Comparison of ENCODE assay signal across 9 mouse cellular contexts in the genomic region with DNA sequence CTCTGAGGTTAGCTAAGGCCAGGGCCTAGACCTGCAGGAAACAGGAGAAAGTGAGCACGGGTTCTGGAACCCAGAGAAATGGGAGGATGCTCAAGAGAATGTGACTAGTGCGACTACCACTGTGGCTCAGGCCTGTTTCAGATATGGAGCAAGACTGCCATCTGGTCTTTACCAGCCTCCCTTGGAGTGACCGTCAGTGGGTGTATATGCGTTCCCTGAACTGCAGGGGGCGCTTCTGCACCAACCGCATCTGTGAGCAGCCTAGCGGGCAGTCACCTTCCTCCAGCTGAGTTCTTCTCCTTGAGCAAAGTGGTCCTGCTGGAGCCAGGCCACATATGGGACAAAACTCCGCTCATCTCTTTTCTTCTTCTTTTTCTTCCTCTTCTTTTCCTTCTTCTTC. TPM values are rescaled to one million over a fixed set of nuclear protein-coding genes. Genes with fewer than 3 reads are reported as not detected.
DNase-seq lines count a peak whose midpoint lies in the region; ATAC-seq lines count a peak whose summit lies in the region.
"Had no signal": no experiment of that assay in that cellular context is flagged by ENCODE, and none has a peak within 500 bp of the region (broad histone marks: within the 10 kb centered on the region; RNA-seq: fewer than 3 reads in every experiment).

No protein-coding gene starts in this region.

- 0 out of 2 replicates have a peak overlapping the region, but pooled peaks have one; percentile 14 for H3K27ac ChIP-seq in embryonic facial prominence, embryonic 10.5 days (replicated peaks)

- no peaks in the 10 kb centered on the region for H3K9me3 ChIP-seq in embryonic facial prominence, embryonic 10.5 days

- WGBS in embryonic facial prominence, embryonic 10.5 days: 28% methylated on average over 8 of the region's 8 CpGs

- DNase-seq in kidney, postnatal 4 days: peak; percentile 41 to 49
- no peak for DNase-seq in kidney, adult 8-10 months
- peak; percentile 82 for DNase-seq in R1 (ENCODE audit: low read depth, low spot score)
- peak; percentile 48 for DNase-seq in embryonic facial prominence, embryonic 10.5 days (ENCODE audit: low spot score)
- no peak for DNase-seq in cerebellum, adult 11 months
- DNase-seq in cerebellum, adult 9-10 months: no peak
- DNase-seq in neural tube, embryonic 10.5 days (ENCODE audit: extremely low spot score, low spot score): no peak

- no peaks in the 10 kb centered on the region for H3K36me3 ChIP-seq in embryonic facial prominence, embryonic 10.5 days (replicated peaks)

- H3K4me1 ChIP-seq in embryonic facial prominence, embryonic 10.5 days: no peaks in the 10 kb centered on the region

- peak; percentile 68 for ATAC-seq in megakaryocyte-erythroid progenitor cell, adult 5-6 weeks (replicated peaks; ENCODE audit: low FRiP score, low TSS enrichment, poor library complexity, severe bottlenecking)

- H3K27me3 ChIP-seq in embryonic facial prominence, embryonic 10.5 days (replicated peaks; ENCODE audit: low read depth, poor library complexity, severe bottlenecking): no peaks in the 10 kb centered on the region

- no peak overlapping the region for H3K4me3 ChIP-seq in embryonic facial prominence, embryonic 10.5 days

RNA-seq across cellular contexts. Expression of a gene that starts 15.1 kb away (rescaled TPM):
- 0.11 and 0.39 TPM in 2 replicates for polyA plus RNA-seq in embryonic facial prominence, embryonic 10.5 days (2016; fragmentation: Nextera tagmentation; extraction: Ambion mirVana)
- total RNA-seq in megakaryocyte-erythroid progenitor cell, adult 5-6 weeks (2014; fragmentation: Nextera tagmentation): 6.4 and 11.9 TPM in 2 replicates
- 3.4 TPM in 1 of 2 replicates, not detected in the other for total RNA-seq in megakaryocyte-erythroid progenitor cell, adult 5-6 weeks (2017)

RNA-seq across cellular contexts. Expression of a gene that starts 15.6 kb away (rescaled TPM):
- 141 and 149 TPM in 2 replicates for polyA plus RNA-seq in embryonic facial prominence, embryonic 10.5 days (2016; fragmentation: Nextera tagmentation; extraction: Ambion mirVana)
- 57.0 and 70.4 TPM in 2 replicates for total RNA-seq in megakaryocyte-erythroid progenitor cell, adult 5-6 weeks (2014; fragmentation: Nextera tagmentation)
- 21.1 and 34.2 TPM in 2 replicates for total RNA-seq in megakaryocyte-erythroid progenitor cell, adult 5-6 weeks (2017)

RNA-seq across cellular contexts. Expression of a gene that starts 22.5 kb away (rescaled TPM):
- polyA plus RNA-seq in embryonic facial prominence, embryonic 10.5 days (2016; fragmentation: Nextera tagmentation; extraction: Ambion mirVana): 2.4 and 4.3 TPM in 2 replicates
- 22.5 and 26.6 TPM in 2 replicates for total RNA-seq in megakaryocyte-erythroid progenitor cell, adult 5-6 weeks (2014; fragmentation: Nextera tagmentation)
- 4.8 and 10.8 TPM in 2 replicates for total RNA-seq in megakaryocyte-erythroid progenitor cell, adult 5-6 weeks (2017)

RNA-seq across cellular contexts. Expression of a gene that starts 26.8 kb away (rescaled TPM):
- not detected in 2 replicates for polyA plus RNA-seq in embryonic facial prominence, embryonic 10.5 days (2016; fragmentation: Nextera tagmentation; extraction: Ambion mirVana)
- total RNA-seq in megakaryocyte-erythroid progenitor cell, adult 5-6 weeks (2014; fragmentation: Nextera tagmentation): not detected in 2 replicates
- not detected in 2 replicates for total RNA-seq in megakaryocyte-erythroid progenitor cell, adult 5-6 weeks (2017)
- total RNA-seq: hematopoietic stem cell, adult 5-6 weeks had no signal

Comparison
In these comparisons a context has a peak if more than half of its experiments do, and no peak if none do; other contexts are left out.
1. DNase-seq: peak in kidney, postnatal 4 days (2 of 2), R1 (single experiment) and embryonic facial prominence, embryonic 10.5 days (single experiment); none in kidney, adult 8-10 months (0 of 2), cerebellum, adult 11 months (single experiment), cerebellum, adult 9-10 months (single experiment) and neural tube, embryonic 10.5 days (single experiment).